Comparison of ENCODE assay signal across 13 mouse cellular contexts in the genomic region with DNA sequence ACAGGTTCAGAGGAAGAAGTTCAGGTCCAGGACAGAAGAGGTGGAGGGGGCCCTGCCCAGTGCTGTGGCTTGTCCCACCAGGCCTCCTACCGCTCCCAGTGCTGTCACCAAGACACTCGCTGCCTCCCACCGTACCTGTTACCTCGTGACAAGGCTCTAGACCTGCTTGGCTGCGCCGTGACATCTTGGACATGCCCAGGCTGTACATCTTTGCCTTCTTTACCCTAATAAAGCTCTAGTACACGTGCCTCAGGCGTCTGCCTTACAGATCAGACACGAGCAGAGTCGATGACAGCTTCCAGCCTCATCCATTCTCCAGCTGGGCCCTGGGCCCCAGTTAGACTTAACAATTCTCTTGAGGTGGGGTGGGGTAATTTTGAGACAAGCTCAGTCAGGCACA. TPM values are rescaled to one million over a fixed set of nuclear protein-coding genes. Genes with fewer than 3 reads are reported as not detected.
"Had no signal": no experiment of that assay in that cellular context is flagged by ENCODE, and none has a peak within 500 bp of the region (broad histone marks: within the 10 kb centered on the region; RNA-seq: fewer than 3 reads in every experiment).

No protein-coding gene starts in this region.

- DNase-seq: retina, postnatal 1 day; right cerebral cortex, adult 18-20 months; right cerebral cortex, postnatal 14 days; right cerebral cortex, postnatal 25 days; right cerebral cortex, postnatal 4 days; spleen, adult 18-20 months; thymus, adult 18-20 months; thymus, adult 2 months; thymus, postnatal 14 days; thymus, postnatal 25 days; thymus, postnatal 36 days; thymus, postnatal 4 days had no signal

RNA-seq across cellular contexts. Expression of a gene that starts 25.6 kb away (rescaled TPM):
- total RNA-seq: neutrophil, adult 5-6 weeks had no signal
